Comparison of ENCODE assay signal across 8 mouse cellular contexts in the genomic region with DNA sequence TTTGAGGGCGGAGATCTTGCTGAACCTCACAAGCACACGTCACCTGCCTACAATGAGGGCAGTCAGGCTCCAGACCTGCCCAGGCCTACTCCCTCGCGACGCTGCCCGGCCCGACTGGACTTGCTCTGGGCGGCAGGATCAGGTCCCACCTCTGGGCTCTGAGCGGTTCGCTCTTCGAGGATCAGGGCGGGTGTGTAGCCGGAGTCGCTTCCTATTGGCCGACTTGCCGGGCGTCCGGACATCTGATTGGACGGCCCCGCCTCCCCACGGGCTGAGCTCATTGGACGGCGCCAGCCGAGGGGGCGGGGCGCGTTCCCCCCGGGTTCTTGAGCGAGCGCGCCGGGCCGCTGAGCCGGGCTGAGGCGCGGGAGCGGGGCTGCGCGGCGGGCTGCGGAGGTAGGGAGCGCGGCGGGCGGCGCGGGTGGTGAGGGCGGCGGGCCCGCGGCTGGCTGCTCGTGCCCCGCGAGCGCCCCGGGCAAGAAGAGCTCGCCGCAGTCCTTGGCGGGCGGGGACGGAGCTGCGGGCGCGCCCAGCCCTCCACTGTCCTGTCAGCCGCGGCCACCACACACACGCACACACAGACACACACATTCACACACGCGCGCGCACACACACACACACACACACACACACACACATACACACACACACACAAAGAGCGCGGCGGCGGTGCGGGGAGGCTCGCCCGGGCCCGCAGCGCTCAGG.
A peak's percentile ranks its signal among the peaks of the same experiment; 100 is the strongest.
DNase-seq lines count a peak whose midpoint lies in the region; ATAC-seq and TF ChIP-seq lines count a peak whose summit lies in the region.

No protein-coding gene starts in this region.

- no peaks in the 10 kb centered on the region for H3K36me3 ChIP-seq in lung, embryonic 14.5 days (ENCODE audit: insufficient read depth)

- H3K4me2 ChIP-seq in lung, embryonic 14.5 days = peak overlapping the region; percentile 79

- no peak for TF ChIP-seq CTCF in lung, embryonic 14.5 days (IDR thresholded peaks at IDR 0.05; ENCODE audit: low read depth)
- TF ChIP-seq CTCF in olfactory bulb, adult 2 months (IDR thresholded peaks at IDR 0.05; ENCODE audit: insufficient read depth, low read depth, low read length) = no peak

- peak; percentile 99 for DNase-seq in NIH3T3 (ENCODE audit: low read depth)
- peak; percentile 99 for DNase-seq in cerebellum, adult 9-11 months
- peak; percentile 93 to 95 for DNase-seq in layer of hippocampus, adult 8-10 months (ENCODE audit: low spot score in 2 of 2)
- peak; percentile 98 for DNase-seq in lung, embryonic 14.5 days
- peak; percentile 67 to 68 for DNase-seq in thymus, adult 18-20 months

- peak; percentile 94 for TF ChIP-seq POLR2A in olfactory bulb, adult 2 months (IDR thresholded peaks at IDR 0.05; ENCODE audit: insufficient read depth, low read depth, low read length)

- ATAC-seq in frontal cortex, adult (ENCODE audit: low TSS enrichment) = peak; percentile 97
- peak; percentile 99 to 100 for ATAC-seq in hematopoietic stem cell, adult 5-6 weeks (replicated peaks in 1 of 2; ENCODE audit: insufficient read depth in 1 of 2, low FRiP score in 2 of 2, low TSS enrichment in 1 of 2, low read depth in 1 of 2, poor library complexity in 2 of 2, severe bottlenecking in 2 of 2)
- ATAC-seq in lung, embryonic 14.5 days (ENCODE audit: insufficient read depth) = peak; percentile 99

- under 1% methylated on average over 45 of the region's 80 CpGs for WGBS in lung, embryonic 14.5 days
- under 1% methylated on average over 60 of the region's 80 CpGs for whole genome bisulfite sequencing in olfactory bulb, adult 2 months

- H3K4me3 ChIP-seq in lung, embryonic 14.5 days (ENCODE audit: low read depth, low read length) = peak overlapping the region; percentile 76
- peak overlapping the region; percentile 86 for H3K4me3 ChIP-seq in olfactory bulb, adult 2 months (ENCODE audit: insufficient read depth, low read depth, low read length)

- H3K9me3 ChIP-seq in lung, embryonic 14.5 days (ENCODE audit: low read depth, low read length) = no peaks in the 10 kb centered on the region

- no peaks in the 10 kb centered on the region for H3K27me3 ChIP-seq in lung, embryonic 14.5 days (ENCODE audit: insufficient read depth, low read length)

- peak overlapping the region; percentile 86 for H3K9ac ChIP-seq in lung, embryonic 14.5 days

- peak overlapping the region; percentile 89 for H3K27ac ChIP-seq in lung, embryonic 14.5 days (ENCODE audit: low read depth)
- H3K27ac ChIP-seq in olfactory bulb, adult 2 months (ENCODE audit: insufficient read depth, low read depth, low read length) = peak overlapping the region; percentile 49

- no peaks in the 10 kb centered on the region; the same call in 1 of the 2 replicates for H3K4me1 ChIP-seq in lung, embryonic 14.5 days (ENCODE audit: insufficient read depth)
- H3K4me1 ChIP-seq in olfactory bulb, adult 2 months (ENCODE audit: control insufficient read depth, insufficient read depth, low read length) = no peaks in the 10 kb centered on the region

Comparison
In these comparisons a context has a peak if more than half of its experiments do, and no peak if none do; other contexts are left out.
1. Peak in every context shown above with its lines: DNase-seq, ATAC-seq, H3K4me3 ChIP-seq and H3K27ac ChIP-seq.